Mouse (Mus musculus): ENCODE data around the gene Pbx3. TPM values are rescaled to one million over a fixed set of nuclear protein-coding genes. Genes with fewer than 3 reads are reported as not detected.
A peak's percentile ranks its signal among the peaks of the same experiment; 100 is the strongest.

The Pbx3 gene
- total and polyA plus RNA-seq, 2 experiments from 2014 or later: 49.2 to 83.2 TPM

DNA sequence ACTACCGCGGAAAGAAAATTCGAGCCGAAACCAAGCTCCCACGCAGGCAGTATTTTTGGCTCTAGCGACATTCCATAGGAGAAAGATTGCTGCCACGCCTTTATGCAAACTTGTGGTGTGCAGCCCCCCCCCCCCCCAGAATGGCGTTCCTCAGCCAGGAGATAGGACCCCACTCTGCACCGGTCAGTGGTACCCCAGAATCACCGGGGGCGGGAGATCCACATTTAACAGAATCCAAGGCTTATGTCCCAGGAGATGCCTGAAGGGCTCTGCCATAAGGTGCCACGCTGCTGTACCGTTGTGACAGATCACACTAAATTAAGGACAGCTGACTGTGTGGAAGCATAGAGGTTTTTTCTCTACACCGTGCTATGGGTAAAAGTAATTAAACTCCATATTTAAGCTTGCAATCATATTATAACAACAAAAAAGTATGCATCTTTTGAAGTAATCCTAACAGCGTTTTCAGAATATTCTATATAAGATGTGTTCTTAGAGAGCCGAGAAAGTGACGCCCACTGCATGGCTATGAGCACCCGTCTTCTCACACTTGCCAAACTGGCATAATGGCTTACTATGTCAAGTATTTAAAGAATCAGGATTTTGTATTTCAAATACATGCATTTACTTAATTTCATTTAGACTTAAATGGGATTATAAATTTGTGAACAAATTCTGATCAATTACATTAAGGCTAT, 122.8 kb downstream of the Pbx3 start:
- DNase-seq (no peak), ATAC-seq (peak; percentile 25)
- no peaks in the 10 kb centered on the region; the same call in 1 of the 2 replicates for H3K4me1 ChIP-seq (ENCODE audit: insufficient read depth)

DNA sequence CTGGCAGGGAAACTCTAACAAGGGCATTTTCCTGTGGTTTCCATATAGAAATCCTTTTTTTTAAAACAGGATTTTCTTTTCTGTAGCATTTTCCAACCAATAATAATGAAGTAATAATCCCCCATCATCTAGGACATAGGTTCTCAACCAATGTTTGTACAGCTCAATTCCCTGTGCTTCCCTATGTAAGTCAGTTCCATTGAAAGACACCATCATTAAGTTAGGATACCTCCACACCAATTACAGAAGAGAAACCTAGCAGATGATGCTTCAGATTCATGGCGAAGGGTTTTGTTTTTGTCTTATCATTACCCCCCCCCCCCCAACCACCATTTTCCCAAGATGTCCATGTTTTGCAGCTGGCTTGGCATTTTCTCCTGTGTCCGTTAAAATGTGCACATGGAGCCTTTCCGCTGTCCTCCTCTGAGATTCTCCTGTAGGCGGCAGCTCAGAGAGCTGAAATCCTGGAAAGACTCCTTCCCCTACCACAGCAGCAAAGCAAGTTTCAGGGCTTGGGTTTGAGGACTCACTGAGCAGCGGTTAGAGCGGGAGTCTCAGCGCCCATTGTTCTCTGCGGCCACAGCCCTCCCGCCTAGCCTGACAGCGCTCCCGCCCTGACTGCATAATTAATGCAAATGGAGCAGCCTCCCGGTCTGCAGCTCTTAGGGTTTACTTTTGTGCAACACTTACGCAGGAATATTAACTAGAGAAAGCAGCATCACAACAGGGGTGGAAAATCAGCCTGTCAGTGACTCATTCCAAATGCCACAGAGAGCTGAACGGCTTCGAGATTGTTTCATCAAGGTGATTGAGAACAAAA, 123.6 kb downstream of the Pbx3 start:
- Histone ChIP-seq H3K9me3 (ENCODE audit: low read length) (no peaks in the 10 kb centered on the region), H3K4me3 (ENCODE audit: low read depth, low read length) (peak overlapping the region; percentile 40), H3K27me3 (ENCODE audit: insufficient read depth, low read length) (no peaks in the 10 kb centered on the region), H3K36me3 (ENCODE audit: insufficient read depth) (no peaks in the 10 kb centered on the region), H3K4me2 (ENCODE audit: low read depth) (peak overlapping the region; percentile 65), H3K27ac (ENCODE audit: low read depth, low read length) (peak overlapping the region; percentile 81), H3K4me1 (ENCODE audit: insufficient read depth) (no peaks in the 10 kb centered on the region; the same call in 1 of the 2 replicates), H3K9ac (peak overlapping the region; percentile 57)
- WGBS: 2% methylated on average over 15 of the region's 15 CpGs
- ATAC-seq (peak; percentile 91), DNase-seq (peak; percentile 78)
- TF ChIP-seq CTCF (IDR thresholded peaks at IDR 0.05; ENCODE audit: low read depth): peak; percentile 68

More for the DNA sequence above, 122.8 kb downstream of the Pbx3 start:
- WGBS: 4% methylated on average over 18 of the region's 18 CpGs
- Histone ChIP-seq H3K27ac (ENCODE audit: low read depth, low read length) (peak overlapping the region; percentile 81), H3K36me3 (ENCODE audit: insufficient read depth) (no peaks in the 10 kb centered on the region), H3K4me3 (ENCODE audit: low read depth, low read length) (peak overlapping the region; percentile 40), H3K4me2 (ENCODE audit: low read depth) (peak overlapping the region; percentile 65), H3K9ac (peak overlapping the region; percentile 57), H3K27me3 (ENCODE audit: insufficient read depth, low read length) (no peaks in the 10 kb centered on the region), H3K9me3 (ENCODE audit: low read length) (no peaks in the 10 kb centered on the region)
- TF ChIP-seq CTCF (IDR thresholded peaks at IDR 0.05; ENCODE audit: low read depth): no peak

DNA sequence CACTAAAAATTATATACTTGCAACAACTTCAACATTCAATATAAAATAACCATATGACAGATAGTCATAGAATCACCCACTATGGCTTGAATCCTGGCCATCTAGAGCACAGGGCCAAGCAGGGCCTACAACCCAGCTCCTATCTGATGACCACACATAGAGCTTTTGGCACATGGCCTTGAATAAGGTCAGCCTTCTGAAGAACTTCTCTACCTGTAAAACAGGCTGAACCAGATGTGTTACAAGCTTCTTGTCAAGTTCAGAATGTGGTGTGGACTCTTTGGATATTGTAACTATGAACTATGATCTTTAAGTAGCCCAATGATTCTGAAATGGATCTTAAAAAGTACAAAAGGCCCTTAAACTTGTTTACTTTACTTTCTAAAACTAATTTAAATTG, 132.1 kb downstream of the Pbx3 start:
- no peak for DNase-seq
- no peak overlapping the region for H3K4me2 ChIP-seq (ENCODE audit: low read depth)
- H3K4me3 ChIP-seq (ENCODE audit: low read depth, low read length): no peak overlapping the region
- peaks cover 3% of the 10 kb centered on the region; the same call in 1 of the 2 replicates for H3K4me1 ChIP-seq (ENCODE audit: insufficient read depth)
- no peaks in the 10 kb centered on the region for H3K9me3 ChIP-seq (ENCODE audit: low read length)
- H3K27me3 ChIP-seq (ENCODE audit: insufficient read depth, low read length): no peaks in the 10 kb centered on the region
- H3K9ac ChIP-seq: no peak overlapping the region
- no peak for TF ChIP-seq CTCF (IDR thresholded peaks at IDR 0.05; ENCODE audit: low read depth)
- H3K36me3 ChIP-seq (ENCODE audit: insufficient read depth): no peaks in the 10 kb centered on the region
- no peak for ATAC-seq
- no peak overlapping the region for H3K27ac ChIP-seq (ENCODE audit: low read depth, low read length)

DNA sequence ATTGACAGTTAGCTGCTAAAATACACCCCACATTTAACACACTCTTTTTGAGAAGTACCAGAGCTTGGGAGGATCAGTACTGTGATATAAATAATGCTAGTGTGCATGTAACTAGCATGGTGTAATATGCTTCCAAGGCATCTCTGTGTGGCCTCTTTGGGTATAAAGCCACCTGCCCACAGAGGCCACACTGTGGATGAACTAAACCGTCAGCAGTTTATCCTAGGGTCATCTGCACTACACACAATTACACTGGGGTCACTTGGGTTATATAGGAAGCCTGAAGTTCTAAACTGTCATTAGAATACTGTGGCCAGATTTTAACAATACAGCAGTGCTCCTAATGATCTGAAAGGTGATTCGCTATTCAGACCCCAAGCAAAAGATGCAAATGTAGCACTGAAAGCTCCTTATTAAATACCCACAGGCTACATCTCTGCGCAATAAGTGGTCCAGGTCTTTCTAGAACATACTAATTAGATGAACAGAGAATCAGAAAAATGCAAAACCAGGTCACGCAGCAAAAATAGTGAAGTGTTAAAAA, 133.6 kb downstream of the Pbx3 start:
- Histone ChIP-seq H3K27me3 (ENCODE audit: insufficient read depth, low read length) (no peaks in the 10 kb centered on the region), H3K4me3 (ENCODE audit: low read depth, low read length) (no peak overlapping the region), H3K27ac (ENCODE audit: low read depth, low read length) (no peak overlapping the region), H3K9me3 (ENCODE audit: low read length) (no peaks in the 10 kb centered on the region), H3K36me3 (ENCODE audit: insufficient read depth) (no peaks in the 10 kb centered on the region), H3K9ac (no peak overlapping the region), H3K4me1 (ENCODE audit: insufficient read depth) (peaks cover 3% of the 10 kb centered on the region; the same call in 1 of the 2 replicates), H3K4me2 (ENCODE audit: low read depth) (no peak overlapping the region)
- DNase-seq (no peak), ATAC-seq (no peak)
- WGBS: 22% methylated on average over 4 of the region's 4 CpGs
- TF ChIP-seq CTCF (IDR thresholded peaks at IDR 0.05; ENCODE audit: low read depth): no peak

DNA sequence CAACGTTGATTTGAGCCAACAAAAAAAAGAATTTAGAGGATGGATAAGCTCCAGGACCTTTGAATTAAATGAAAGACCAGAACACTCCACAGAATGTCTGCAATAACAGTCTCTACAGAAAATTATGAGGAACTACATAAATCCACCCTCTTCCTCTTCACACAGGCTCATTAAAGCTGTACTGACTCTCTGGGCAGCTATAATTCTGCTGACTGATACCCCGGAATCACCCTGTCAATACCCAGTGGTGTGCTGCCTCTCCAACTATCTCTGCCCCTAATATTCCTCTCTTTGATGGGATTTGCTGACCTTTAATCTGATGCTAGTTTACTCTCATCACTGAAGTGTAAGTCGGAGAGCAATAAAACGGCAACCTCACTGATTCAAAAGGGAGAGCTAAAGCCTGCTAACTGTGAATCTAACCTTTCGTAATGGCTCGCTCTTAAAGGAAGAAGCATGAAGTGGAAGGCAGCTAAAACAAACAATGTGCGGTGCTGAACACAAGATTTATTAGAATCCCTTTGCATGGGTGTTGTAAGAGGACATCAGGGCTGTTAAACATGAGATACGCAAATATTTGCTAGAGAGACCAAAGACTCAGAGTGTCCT, 137.4 kb downstream of the Pbx3 start:
- Histone ChIP-seq H3K36me3 (ENCODE audit: insufficient read depth) (no peaks in the 10 kb centered on the region), H3K4me2 (ENCODE audit: low read depth) (no peak overlapping the region), H3K9ac (no peak overlapping the region), H3K4me3 (ENCODE audit: low read depth, low read length) (no peak overlapping the region), H3K4me1 (ENCODE audit: insufficient read depth) (peaks cover 17% of the 10 kb centered on the region), H3K27ac (ENCODE audit: low read depth, low read length) (no peak overlapping the region), H3K27me3 (ENCODE audit: insufficient read depth, low read length) (no peaks in the 10 kb centered on the region), H3K9me3 (ENCODE audit: low read length) (no peaks in the 10 kb centered on the region)
- ATAC-seq: no peak
- no peak for DNase-seq
- 47% methylated on average over 8 of the region's 8 CpGs for WGBS
- TF ChIP-seq CTCF (IDR thresholded peaks at IDR 0.05; ENCODE audit: low read depth): no peak

DNA sequence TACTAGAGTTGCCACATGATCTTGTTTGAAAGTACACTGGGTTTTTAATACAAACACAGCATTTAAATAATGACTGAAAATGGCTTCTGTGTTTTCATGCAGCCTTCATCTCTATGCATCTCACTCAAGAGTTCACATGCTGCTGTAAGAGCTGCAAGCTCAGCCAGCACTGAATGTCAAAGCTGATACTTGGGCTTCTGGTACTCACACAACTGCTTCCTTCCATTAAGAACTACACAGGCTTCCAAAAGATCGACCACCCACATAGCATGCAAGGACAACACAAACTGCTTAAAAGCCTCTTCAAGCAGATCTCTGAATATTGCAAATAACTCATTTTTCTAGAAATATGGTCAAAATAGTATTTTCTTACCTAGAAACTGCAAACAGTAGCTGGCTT, 138.7 kb downstream of the Pbx3 start:
- H3K36me3 ChIP-seq (ENCODE audit: insufficient read depth): no peaks in the 10 kb centered on the region
- H3K27ac ChIP-seq (ENCODE audit: low read depth, low read length): no peak overlapping the region
- TF ChIP-seq CTCF (IDR thresholded peaks at IDR 0.05; ENCODE audit: low read depth): no peak
- no peaks in the 10 kb centered on the region; the same call in 1 of the 2 replicates for H3K27me3 ChIP-seq (ENCODE audit: insufficient read depth, low read length)
- DNase-seq: no peak
- no peak for ATAC-seq
- no peak overlapping the region for H3K9ac ChIP-seq
- peaks cover 27% of the 10 kb centered on the region for H3K4me1 ChIP-seq (ENCODE audit: insufficient read depth)
- H3K4me3 ChIP-seq (ENCODE audit: low read depth, low read length): no peak overlapping the region
- H3K9me3 ChIP-seq (ENCODE audit: low read length): no peaks in the 10 kb centered on the region
- WGBS: 37% methylated on average over 1 of the region's 1 CpGs
- H3K4me2 ChIP-seq (ENCODE audit: low read depth): no peak overlapping the region
